8 mouse cellular contexts compared by ENCODE assay signal in genomic region chr4:155234371-155235310, GRCm38 (mm10). TPM values are rescaled to one million over a fixed set of nuclear protein-coding genes. Genes with fewer than 3 reads are reported as not detected.
DNase-seq lines count a peak whose midpoint lies in the region; ATAC-seq and TF ChIP-seq lines count a peak whose summit lies in the region.

No protein-coding gene starts in this region.

- peak overlapping the region; percentile 99 for H3K27ac ChIP-seq in heart, adult 2 months
- peak overlapping the region; percentile 97 for H3K27ac ChIP-seq in forebrain, embryonic 13.5 days
- peak overlapping the region; percentile 97 for H3K27ac ChIP-seq in kidney, adult 2 months (ENCODE audit: insufficient read depth, low read depth, low read length)
- peak overlapping the region; percentile 100 for H3K27ac ChIP-seq in lung, embryonic 16.5 days (ENCODE audit: low read length)
- H3K27ac ChIP-seq in olfactory bulb, adult 2 months (ENCODE audit: insufficient read depth, low read depth, low read length), result peak overlapping the region; percentile 99

- peak; percentile 31; the same call in 1 of the 2 replicates for ATAC-seq in forebrain, embryonic 13.5 days
- ATAC-seq in lung, embryonic 16.5 days (ENCODE audit: low read depth), result peak; percentile 29

- no peak for TF ChIP-seq EP300 in heart, adult 2 months (IDR thresholded peaks at IDR 0.05; ENCODE audit: insufficient read depth, low read depth, low read length)

- peak overlapping the region; percentile 49 for H3K4me2 ChIP-seq in forebrain, embryonic 13.5 days
- H3K4me2 ChIP-seq in lung, embryonic 16.5 days (ENCODE audit: low read depth, low read length), result peak overlapping the region; percentile 52

- H3K27me3 ChIP-seq in heart, adult 2 months (ENCODE audit: control insufficient read depth, insufficient read depth, low read length), result no peaks in the 10 kb centered on the region
- no peaks in the 10 kb centered on the region for H3K27me3 ChIP-seq in forebrain, embryonic 13.5 days
- H3K27me3 ChIP-seq in kidney, adult 2 months (replicated peaks; ENCODE audit: control insufficient read depth, insufficient read depth, low read length), result no peaks in the 10 kb centered on the region
- no peaks in the 10 kb centered on the region for H3K27me3 ChIP-seq in lung, embryonic 16.5 days (ENCODE audit: control insufficient read depth, insufficient read depth, low read depth, low read length)

- WGBS in heart, adult 2 months, result 4% methylated on average over 8 of the region's 8 CpGs
- 67% methylated on average over 8 of the region's 8 CpGs for WGBS in forebrain, embryonic 13.5 days
- WGBS in kidney, adult 2 months, result 16% methylated on average over 8 of the region's 8 CpGs
- WGBS in lung, embryonic 16.5 days, result 31% methylated on average over 8 of the region's 8 CpGs
- 22% methylated on average over 8 of the region's 8 CpGs for WGBS in olfactory bulb, adult 2 months

- H3K9ac ChIP-seq in heart, adult 2 months (ENCODE audit: low read depth, low read length), result peak overlapping the region; percentile 70
- peak overlapping the region; percentile 62 for H3K9ac ChIP-seq in forebrain, embryonic 13.5 days
- H3K9ac ChIP-seq in lung, embryonic 16.5 days (ENCODE audit: low read length), result peak overlapping the region; percentile 69

- H3K9me3 ChIP-seq in forebrain, embryonic 13.5 days (replicated peaks), result no peaks in the 10 kb centered on the region
- no peaks in the 10 kb centered on the region for H3K9me3 ChIP-seq in lung, embryonic 16.5 days (ENCODE audit: control insufficient read depth, low read length)

- no peaks in the 10 kb centered on the region for H3K79me2 ChIP-seq in heart, adult 2 months (replicated peaks; ENCODE audit: control insufficient read depth, insufficient read depth, low read length)

- peak overlapping the region; percentile 42 for H3K4me3 ChIP-seq in heart, adult 2 months
- H3K4me3 ChIP-seq in forebrain, embryonic 13.5 days, result 0 out of 2 replicates have a peak overlapping the region, but pooled peaks have one; percentile 3
- no peak overlapping the region for H3K4me3 ChIP-seq in kidney, adult 2 months (ENCODE audit: insufficient read depth, low read depth, low read length)
- H3K4me3 ChIP-seq in lung, embryonic 16.5 days (ENCODE audit: low read length), result peak overlapping the region; percentile 11; the same call in 1 of the 2 replicates
- no peak overlapping the region for H3K4me3 ChIP-seq in olfactory bulb, adult 2 months (ENCODE audit: insufficient read depth, low read depth, low read length)

- TF ChIP-seq CTCF in heart, adult 2 months (IDR thresholded peaks at IDR 0.05), result no peak
- TF ChIP-seq CTCF in kidney, adult 2 months (conservative IDR thresholded peaks at IDR 0.05; ENCODE audit: insufficient read depth, insufficient read length, low read depth, low read length), result no peak
- no peak for TF ChIP-seq CTCF in olfactory bulb, adult 2 months (IDR thresholded peaks at IDR 0.05; ENCODE audit: insufficient read depth, low read depth, low read length)

- H3K4me1 ChIP-seq in heart, adult 2 months (ENCODE audit: control insufficient read depth, insufficient read depth, low read length), result peaks cover 31% of the 10 kb centered on the region
- peaks cover 42% of the 10 kb centered on the region for H3K4me1 ChIP-seq in forebrain, embryonic 13.5 days
- peaks cover 49% of the 10 kb centered on the region for H3K4me1 ChIP-seq in kidney, adult 2 months (ENCODE audit: control insufficient read depth, insufficient read depth, low read length)
- H3K4me1 ChIP-seq in lung, embryonic 16.5 days (replicated peaks; ENCODE audit: control insufficient read depth, insufficient read depth, low read length), result peaks cover 53% of the 10 kb centered on the region
- peaks cover 75% of the 10 kb centered on the region for H3K4me1 ChIP-seq in olfactory bulb, adult 2 months (ENCODE audit: control insufficient read depth, insufficient read depth, low read length)

- peak; percentile 57 to 64 for DNase-seq in heart, adult 2 months
- no peak for DNase-seq in heart, postnatal 10 days
- peak; percentile 71 for DNase-seq in MEL-GATA-1-ER (ENCODE audit: extremely low read depth, low read depth)
- DNase-seq in kidney, adult 2 months, result peak; percentile 82
- DNase-seq in layer of hippocampus, postnatal 14 days (ENCODE audit: low spot score in 2 of 2), result no peak

- no peaks in the 10 kb centered on the region; the same call in 1 of the 2 replicates for H3K36me3 ChIP-seq in heart, adult 2 months (ENCODE audit: control insufficient read depth, insufficient read depth, low read length)
- H3K36me3 ChIP-seq in forebrain, embryonic 13.5 days (ENCODE audit: poor library complexity, severe bottlenecking), result no peaks in the 10 kb centered on the region
- no peaks in the 10 kb centered on the region for H3K36me3 ChIP-seq in kidney, adult 2 months (ENCODE audit: control insufficient read depth, insufficient read depth, low read length)
- no peaks in the 10 kb centered on the region for H3K36me3 ChIP-seq in lung, embryonic 16.5 days (ENCODE audit: control insufficient read depth, insufficient read depth, low read length)

- TF ChIP-seq POLR2A in heart, adult 2 months (IDR thresholded peaks at IDR 0.05; ENCODE audit: insufficient read depth, low read depth, low read length), result peak; percentile 34; the same call in 1 of the 2 replicates
- no peak for TF ChIP-seq POLR2A in kidney, adult 2 months (IDR thresholded peaks at IDR 0.05; ENCODE audit: low read depth, low read length)
- no peak; the same call in 1 of the 2 replicates for TF ChIP-seq POLR2A in olfactory bulb, adult 2 months (IDR thresholded peaks at IDR 0.05; ENCODE audit: insufficient read depth, low read depth, low read length)

- intact Hi-C loops in heart, adult 2 months (cut with DNase I), result loop anchor here (1.0 kb wide), 1 partner anchor 11 kb away; no protein-coding TSS in a partner anchor
- intact Hi-C loops in heart, postnatal 10 days (cut with DNase I), result no loop called here

RNA-seq across cellular contexts. Expression of gene Ski, which starts 12.2 kb away (rescaled TPM):
- total RNA-seq in heart, adult 2 months (2021), result 10 to 100 TPM; 56.7 to 56.8 TPM
- 34.9 and 46.0 TPM in 2 replicates for polyA plus RNA-seq in heart, adult 2 months (2012; rRNA removed)
- total RNA-seq in heart, postnatal 10 days (2021), result 10 to 100 TPM; 89.2 to 89.6 TPM
- 11.3 and 12.0 TPM in 2 replicates for polyA plus RNA-seq in forebrain, embryonic 13.5 days (2015; fragmentation: Nextera tagmentation; extraction: Ambion mirVana)
- polyA plus RNA-seq in kidney, adult 2 months (2012; rRNA removed), result 40.4 and 43.9 TPM in 2 replicates
- 15.8 and 16.7 TPM in 2 replicates for polyA plus RNA-seq in lung, embryonic 16.5 days (2015; fragmentation: Nextera tagmentation; extraction: Ambion mirVana)
- not detected in 2 replicates for polyA plus RNA-seq in olfactory bulb, adult 2 months (2012; ENCODE audit: insufficient read depth, insufficient read length, low replicate concordance, missing spikeins)
- total RNA-seq in layer of hippocampus, postnatal 14 days (2021), result 100 to 1,000 TPM; 115 to 117 TPM

RNA-seq across cellular contexts. Expression of gene Faap20, which starts 15.0 kb away (rescaled TPM):
- 10 to 100 TPM; 14.4 to 16.7 TPM for total RNA-seq in heart, adult 2 months (2021)
- 26.7 and 30.3 TPM in 2 replicates for polyA plus RNA-seq in heart, adult 2 months (2012; rRNA removed)
- total RNA-seq in heart, postnatal 10 days (2021), result 10 to 100 TPM; 25.7 to 28.2 TPM
- 90.3 and 93.2 TPM in 2 replicates for polyA plus RNA-seq in forebrain, embryonic 13.5 days (2015; fragmentation: Nextera tagmentation; extraction: Ambion mirVana)
- polyA plus RNA-seq in kidney, adult 2 months (2012; rRNA removed), result 68.9 and 75.5 TPM in 2 replicates
- 78.6 and 79.6 TPM in 2 replicates for polyA plus RNA-seq in lung, embryonic 16.5 days (2015; fragmentation: Nextera tagmentation; extraction: Ambion mirVana)
- not detected in 2 replicates for polyA plus RNA-seq in olfactory bulb, adult 2 months (2012; ENCODE audit: insufficient read depth, insufficient read length, low replicate concordance, missing spikeins)
- total RNA-seq in layer of hippocampus, postnatal 14 days (2021), result 10 to 100 TPM; 24.2 to 24.5 TPM

Comparison
In these comparisons a context has a peak if more than half of its experiments do, and no peak if none do; other contexts are left out.
1. DNase-seq: peak in heart, adult 2 months (2 of 2), MEL-GATA-1-ER (single experiment) and kidney, adult 2 months (single experiment); none in heart, postnatal 10 days (0 of 2) and layer of hippocampus, postnatal 14 days (0 of 2).
2. H3K4me3 ChIP-seq: peak in heart, adult 2 months (single experiment), forebrain, embryonic 13.5 days (single experiment) and lung, embryonic 16.5 days (single experiment); none in kidney, adult 2 months (single experiment) and olfactory bulb, adult 2 months (single experiment).
3. RNA of gene Faap20, which starts 15.0 kb away (polyA plus RNA-seq): 90.3 to 93.2 TPM in forebrain, embryonic 13.5 days, 78.6 to 79.6 TPM in lung, embryonic 16.5 days, 68.9 to 75.5 TPM in kidney, adult 2 months and 26.7 to 30.3 TPM in heart, adult 2 months; not detected in olfactory bulb, adult 2 months; every median in the first group is over 10 times any median in the second.
4. Peak in every context shown above with its lines, with median percentiles within 50 percentile points of each other: H3K27ac ChIP-seq and H3K9ac ChIP-seq.